Mouse (Mus musculus) megakaryocyte, embryonic 14.5 days (primary cell): Measurements from ENCODE around the gene Ptpru.

Experiments
- FLI1 ChIP-seq: IDR thresholded peaks from 2 replicates; pipeline ENCODE4 v1.6.1; 2012; ENCODE audit warnings: low read length, inconsistent platforms, mixed read lengths
- GATA1 ChIP-seq: IDR thresholded peaks from 3 replicates; pipeline ENCODE4 v1.6.1; 2012; ENCODE audit warnings: mixed read lengths, low read length, inconsistent platforms, borderline replicate concordance

- TF ChIP-seq GATA1 (no peak), FLI1 (no peak)
These were observed 40.2 kb downstream of the Ptpru start for GRCm38 (mm10) chr4:131797920-131798319.
